Mouse (Mus musculus): ENCODE measurements around the gene Zzz3. TPM values are rescaled to one million over a fixed set of nuclear protein-coding genes. Genes with fewer than 3 reads are reported as not detected.

Gene Zzz3
- polyA plus RNA-seq, 1 experiment, result 12.7 TPM

GRCm38 (mm10) chr3:152466849-152467248 lies 71.6 kb downstream of the Zzz3 start:
- no peaks in the 10 kb centered on the region for H3K27me3 ChIP-seq (ENCODE audit: control insufficient read depth, insufficient read depth, low read length)

GRCm38 (mm10) chr3:152467312-152467711 lies 72.0 kb downstream of the Zzz3 start:
- Histone ChIP-seq H3K27me3 (ENCODE audit: control insufficient read depth, insufficient read depth, low read length) (no peaks in the 10 kb centered on the region), H3K4me3 (ENCODE audit: control insufficient read depth, low read depth, low read length) (no peak overlapping the region), H3K4me1 (ENCODE audit: control insufficient read depth, insufficient read depth, low read length) (no peaks in the 10 kb centered on the region; the same call in 1 of the 2 replicates), H3K27ac (ENCODE audit: control insufficient read depth, insufficient read depth, low read depth, low read length) (no peak overlapping the region), H3K36me3 (ENCODE audit: control insufficient read depth, insufficient read depth, low read length) (no peaks in the 10 kb centered on the region)
- TF ChIP-seq CTCF (IDR thresholded peaks at IDR 0.05; ENCODE audit: control insufficient read depth, insufficient read depth, insufficient replicate concordance, low read depth, low read length) (no peak), POLR2A (IDR thresholded peaks at IDR 0.05; ENCODE audit: control insufficient read depth, low read depth, low read length) (no peak)

More at GRCm38 (mm10) chr3:152466849-152467248, 71.6 kb downstream of the Zzz3 start:
- Histone ChIP-seq H3K4me3 (ENCODE audit: control insufficient read depth, low read depth, low read length) (no peak overlapping the region), H3K27ac (ENCODE audit: control insufficient read depth, insufficient read depth, low read depth, low read length) (no peak overlapping the region; the same call in 1 of the 2 replicates), H3K4me1 (ENCODE audit: control insufficient read depth, insufficient read depth, low read length) (no peaks in the 10 kb centered on the region; the same call in 1 of the 2 replicates), H3K36me3 (ENCODE audit: control insufficient read depth, insufficient read depth, low read length) (no peaks in the 10 kb centered on the region)
- TF ChIP-seq CTCF (IDR thresholded peaks at IDR 0.05; ENCODE audit: control insufficient read depth, insufficient read depth, insufficient replicate concordance, low read depth, low read length) (no peak), POLR2A (IDR thresholded peaks at IDR 0.05; ENCODE audit: control insufficient read depth, low read depth, low read length) (no peak)

GRCm38 (mm10) chr3:152468032-152468431 lies 72.8 kb downstream of the Zzz3 start:
- no peak overlapping the region for H3K27ac ChIP-seq (ENCODE audit: control insufficient read depth, insufficient read depth, low read depth, low read length)
- H3K4me3 ChIP-seq (ENCODE audit: control insufficient read depth, low read depth, low read length), result no peak overlapping the region
- no peaks in the 10 kb centered on the region for H3K27me3 ChIP-seq (ENCODE audit: control insufficient read depth, insufficient read depth, low read length)
- H3K36me3 ChIP-seq (ENCODE audit: control insufficient read depth, insufficient read depth, low read length), result no peaks in the 10 kb centered on the region
- no peaks in the 10 kb centered on the region; the same call in 1 of the 2 replicates for H3K4me1 ChIP-seq (ENCODE audit: control insufficient read depth, insufficient read depth, low read length)
- TF ChIP-seq CTCF (IDR thresholded peaks at IDR 0.05; ENCODE audit: control insufficient read depth, insufficient read depth, insufficient replicate concordance, low read depth, low read length), result no peak
- no peak for TF ChIP-seq POLR2A (IDR thresholded peaks at IDR 0.05; ENCODE audit: control insufficient read depth, low read depth, low read length)

GRCm38 (mm10) chr3:152468569-152469041 lies 73.3 kb downstream of the Zzz3 start:
- Histone ChIP-seq H3K27me3 (ENCODE audit: control insufficient read depth, insufficient read depth, low read length) (no peaks in the 10 kb centered on the region), H3K36me3 (ENCODE audit: control insufficient read depth, insufficient read depth, low read length) (no peaks in the 10 kb centered on the region), H3K4me3 (ENCODE audit: control insufficient read depth, low read depth, low read length) (no peak overlapping the region), H3K27ac (ENCODE audit: control insufficient read depth, insufficient read depth, low read depth, low read length) (no peak overlapping the region), H3K4me1 (ENCODE audit: control insufficient read depth, insufficient read depth, low read length) (no peaks in the 10 kb centered on the region; the same call in 1 of the 2 replicates)
- no peak for TF ChIP-seq CTCF (IDR thresholded peaks at IDR 0.05; ENCODE audit: control insufficient read depth, insufficient read depth, insufficient replicate concordance, low read depth, low read length)
- no peak for TF ChIP-seq POLR2A (IDR thresholded peaks at IDR 0.05; ENCODE audit: control insufficient read depth, low read depth, low read length)

GRCm38 (mm10) chr3:152469423-152470200 lies 74.3 kb downstream of the Zzz3 start:
- no peak overlapping the region for H3K27ac ChIP-seq (ENCODE audit: control insufficient read depth, insufficient read depth, low read depth, low read length)
- H3K27me3 ChIP-seq (ENCODE audit: control insufficient read depth, insufficient read depth, low read length), result no peaks in the 10 kb centered on the region
- H3K4me3 ChIP-seq (ENCODE audit: control insufficient read depth, low read depth, low read length), result no peak overlapping the region
- TF ChIP-seq POLR2A (IDR thresholded peaks at IDR 0.05; ENCODE audit: control insufficient read depth, low read depth, low read length) (no peak), CTCF (IDR thresholded peaks at IDR 0.05; ENCODE audit: control insufficient read depth, insufficient read depth, insufficient replicate concordance, low read depth, low read length) (no peak)
- no peaks in the 10 kb centered on the region; the same call in 1 of the 2 replicates for H3K4me1 ChIP-seq (ENCODE audit: control insufficient read depth, insufficient read depth, low read length)
- H3K36me3 ChIP-seq (ENCODE audit: control insufficient read depth, insufficient read depth, low read length), result no peaks in the 10 kb centered on the region

- TF ChIP-seq POLR2A (IDR thresholded peaks at IDR 0.05; ENCODE audit: control insufficient read depth, low read depth, low read length) (no peak), CTCF (IDR thresholded peaks at IDR 0.05; ENCODE audit: control insufficient read depth, insufficient read depth, insufficient replicate concordance, low read depth, low read length) (no peak)
- Histone ChIP-seq H3K27ac (ENCODE audit: control insufficient read depth, insufficient read depth, low read depth, low read length) (no peak overlapping the region), H3K36me3 (ENCODE audit: control insufficient read depth, insufficient read depth, low read length) (no peaks in the 10 kb centered on the region), H3K4me3 (ENCODE audit: control insufficient read depth, low read depth, low read length) (no peak overlapping the region), H3K4me1 (ENCODE audit: control insufficient read depth, insufficient read depth, low read length) (no peaks in the 10 kb centered on the region; the same call in 1 of the 2 replicates), H3K27me3 (ENCODE audit: control insufficient read depth, insufficient read depth, low read length) (no peaks in the 10 kb centered on the region)
These were observed 75.1 kb downstream of the Zzz3 start for GRCm38 (mm10) chr3:152470347-152470746.

- Histone ChIP-seq H3K36me3 (ENCODE audit: control insufficient read depth, insufficient read depth, low read length) (no peaks in the 10 kb centered on the region), H3K27ac (ENCODE audit: control insufficient read depth, insufficient read depth, low read depth, low read length) (no peak overlapping the region), H3K27me3 (ENCODE audit: control insufficient read depth, insufficient read depth, low read length) (no peaks in the 10 kb centered on the region), H3K4me3 (ENCODE audit: control insufficient read depth, low read depth, low read length) (no peak overlapping the region), H3K4me1 (ENCODE audit: control insufficient read depth, insufficient read depth, low read length) (no peaks in the 10 kb centered on the region)
- TF ChIP-seq POLR2A (IDR thresholded peaks at IDR 0.05; ENCODE audit: control insufficient read depth, low read depth, low read length) (no peak), CTCF (IDR thresholded peaks at IDR 0.05; ENCODE audit: control insufficient read depth, insufficient read depth, insufficient replicate concordance, low read depth, low read length) (no peak)
These were observed 77.4 kb downstream of the Zzz3 start for GRCm38 (mm10) chr3:152472676-152473075.
